Mouse (Mus musculus): ENCODE data around the gene Gcgr. TPM values are rescaled to one million over a fixed set of nuclear protein-coding genes. Genes with fewer than 3 reads are reported as not detected.

The Gcgr gene
- total and polyA plus RNA-seq, 3 experiments = not detected

- TF ChIP-seq ELF1 (IDR thresholded peaks at IDR 0.05; ENCODE audit: low read depth, low read length) = no peak
- TF ChIP-seq TBP (IDR thresholded peaks at IDR 0.05; ENCODE audit: low read depth, low read length) = peak; percentile 54; the same call in 1 of the 2 replicates
- TF ChIP-seq UBTF (IDR thresholded peaks at IDR 0.05; ENCODE audit: borderline replicate concordance, insufficient read depth, low read depth, low read length) = no peak
- TF ChIP-seq KAT2A (conservative IDR thresholded peaks at IDR 0.05; ENCODE audit: low read depth, low read length) = no peak
- peak; percentile 58; the same call in 1 of the 2 replicates for TF ChIP-seq MAX (IDR thresholded peaks at IDR 0.05; ENCODE audit: low read length)
- TF ChIP-seq POLR2AphosphoS2 (IDR thresholded peaks at IDR 0.05; ENCODE audit: low read length) = no peak
- no peak for TF ChIP-seq MYB (IDR thresholded peaks at IDR 0.05; ENCODE audit: low read depth, low read length)
- TF ChIP-seq NELFE (IDR thresholded peaks at IDR 0.05; ENCODE audit: low read depth, low read length) = no peak
- TF ChIP-seq MAZ (IDR thresholded peaks at IDR 0.05; ENCODE audit: low read depth, low read length) = no peak
- TF ChIP-seq SMC3 (IDR thresholded peaks at IDR 0.05; ENCODE audit: low read depth, low read length) = no peak
- no peak for TF ChIP-seq ZKSCAN1 (IDR thresholded peaks at IDR 0.05; ENCODE audit: low read depth, low read length)
- no peak; the same call in 1 of the 2 replicates for TF ChIP-seq MXI1 (IDR thresholded peaks at IDR 0.05; ENCODE audit: low read depth, low read length)
Observed at GRCm38 (mm10) chr11:120571122-120571521, 40.6 kb downstream of the Gcgr start (continued).

GRCm38 (mm10) chr11:120571754-120572416, 41.4 kb downstream of the Gcgr start:
- Histone ChIP-seq H3K9me3 (replicated peaks; ENCODE audit: insufficient read depth, low read length) (no peaks in the 10 kb centered on the region), H3K36me3 (ENCODE audit: control insufficient read depth in 1 of 2, insufficient read depth in 2 of 2, low read length in 2 of 2) (peaks cover 16 to 28% of the 10 kb centered on the region in 2 experiments), H3K9ac (ENCODE audit: control insufficient read depth, low read depth, low read length, poor library complexity, severe bottlenecking) (peak overlapping the region; percentile 81), H3K27ac (ENCODE audit: control insufficient read depth, low read depth, low read length) (peak overlapping the region; percentile 70), H3K27me3 (ENCODE audit: control insufficient read depth in 1 of 2, insufficient read depth in 2 of 2, low read length in 2 of 2) (no peaks in the 10 kb centered on the region), H3K79me2 (ENCODE audit: control insufficient read depth, insufficient read depth, low read length, poor library complexity) (peaks cover 44% of the 10 kb centered on the region), H3K4me1 (ENCODE audit: control insufficient read depth in 1 of 2, insufficient read depth in 2 of 2, low read length in 2 of 2) (peaks cover 5 to 16% of the 10 kb centered on the region in 2 experiments), H3K4me3 (ENCODE audit: control insufficient read depth in 1 of 2, insufficient read depth in 1 of 2, low read depth in 2 of 2, low read length in 2 of 2) (peak overlapping the region; percentile 85 to 94)
- peak; percentile 45; the same call in 1 of the 2 replicates for TF ChIP-seq MYC (IDR thresholded peaks at IDR 0.05; ENCODE audit: low read depth, low read length)
- TF ChIP-seq TAL1 (IDR thresholded peaks at IDR 0.05; ENCODE audit: low read length) = no peak
- no peak for TF ChIP-seq MAZ (IDR thresholded peaks at IDR 0.05; ENCODE audit: low read depth, low read length)
- peak; percentile 52 for TF ChIP-seq MAX (IDR thresholded peaks at IDR 0.05; ENCODE audit: low read length)
- no peak; the same call in 1 of the 2 replicates for TF ChIP-seq MXI1 (IDR thresholded peaks at IDR 0.05; ENCODE audit: low read depth, low read length)
- TF ChIP-seq GATA1 (IDR thresholded peaks at IDR 0.05; ENCODE audit: low read depth, low read length) = peak; percentile 80
- TF ChIP-seq SIN3A (IDR thresholded peaks at IDR 0.05; ENCODE audit: low read length) = peak; percentile 71
- TF ChIP-seq USF1 (IDR thresholded peaks at IDR 0.05; ENCODE audit: low read depth, low read length) = no peak
- TF ChIP-seq E2F4 (IDR thresholded peaks at IDR 0.05; ENCODE audit: borderline replicate concordance, low read depth, low read length) = no peak
- 0 out of 2 replicates have a peak, but pooled peaks have one; percentile 84 for TF ChIP-seq CHD1 (IDR thresholded peaks at IDR 0.05; ENCODE audit: low read depth, low read length)
- peak; percentile 77 for DNase-seq (ENCODE audit: low read depth, low spot score)

Measured in MEL (cell line).